Mouse (Mus musculus): Measurements from ENCODE around the gene Cpb2. TPM values are rescaled to one million over a fixed set of nuclear protein-coding genes. Genes with fewer than 3 reads are reported as not detected.
A peak's percentile ranks its signal among the peaks of the same experiment; 100 is the strongest.

The Cpb2 gene
- polyA plus RNA-seq, 1 experiment from 2014 or later = 1.6 TPM

DNA sequence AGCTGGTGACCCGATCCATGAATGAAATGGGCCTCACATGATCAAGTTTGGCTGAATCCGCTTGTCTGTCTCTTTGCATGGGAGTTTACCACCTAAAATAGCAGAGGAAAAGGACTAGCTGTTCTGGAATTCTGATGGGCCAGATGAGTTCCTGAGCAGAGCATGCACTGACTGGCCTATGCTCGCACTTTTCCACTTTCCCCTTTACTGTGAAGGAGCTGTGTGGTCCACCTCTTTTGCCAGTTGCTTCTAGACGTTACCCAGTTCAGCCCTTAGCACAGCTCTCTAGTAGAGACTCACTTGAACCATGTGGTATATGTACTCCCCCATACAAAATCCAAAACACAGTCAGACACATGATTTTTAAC is 5.5 kb upstream of the Cpb2 start:
- WGBS = 91% methylated on average over 4 of the region's 4 CpGs
- H3K27ac ChIP-seq (ENCODE audit: low read depth, low read length) = no peak overlapping the region

DNA sequence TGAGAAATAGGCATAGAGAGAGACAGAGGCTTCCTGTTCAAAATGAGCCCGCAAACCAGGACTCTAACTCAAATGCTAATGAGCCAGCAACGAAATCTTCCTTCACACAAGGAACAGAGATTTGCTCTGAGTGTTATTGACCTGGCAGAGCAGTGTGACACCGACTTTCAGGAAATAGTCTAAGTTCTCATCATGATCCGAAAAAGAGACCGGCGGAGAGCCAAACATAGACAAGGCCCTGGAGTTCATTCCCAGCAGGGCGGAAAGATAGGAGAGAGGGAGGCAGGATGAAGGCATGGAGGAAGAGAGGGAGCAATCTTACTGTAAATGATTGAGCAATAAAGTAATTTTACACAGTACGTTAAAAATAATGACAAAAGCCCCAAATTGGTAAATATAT is 5.0 kb upstream of the Cpb2 start:
- no peak for ATAC-seq
- 81% methylated on average over 8 of the region's 8 CpGs for WGBS
- H3K36me3 ChIP-seq (ENCODE audit: control insufficient read depth, insufficient read depth) = no peaks in the 10 kb centered on the region
- H3K4me2 ChIP-seq (replicated peaks; ENCODE audit: low read depth) = no peak overlapping the region
- H3K27me3 ChIP-seq (replicated peaks; ENCODE audit: control insufficient read depth, insufficient read depth, low read length) = no peaks in the 10 kb centered on the region
- no peak overlapping the region for H3K9ac ChIP-seq (ENCODE audit: low read depth, low read length)
- no peak overlapping the region for H3K27ac ChIP-seq (ENCODE audit: low read depth, low read length)
- H3K9me3 ChIP-seq (ENCODE audit: control insufficient read depth) = no peaks in the 10 kb centered on the region
- H3K4me1 ChIP-seq (replicated peaks; ENCODE audit: control insufficient read depth, insufficient read depth, low read length) = no peaks in the 10 kb centered on the region
- TF ChIP-seq CTCF (IDR thresholded peaks at IDR 0.05; ENCODE audit: low read depth) = no peak
- no peak overlapping the region for H3K4me3 ChIP-seq (ENCODE audit: low read depth, low read length)

More for the DNA sequence above, 5.5 kb upstream of the Cpb2 start:
- no peak overlapping the region for H3K4me3 ChIP-seq (ENCODE audit: low read depth, low read length)
- H3K9ac ChIP-seq (ENCODE audit: low read depth, low read length) = no peak overlapping the region
- no peak overlapping the region for H3K4me2 ChIP-seq (replicated peaks; ENCODE audit: low read depth)
- no peaks in the 10 kb centered on the region for H3K27me3 ChIP-seq (replicated peaks; ENCODE audit: control insufficient read depth, insufficient read depth, low read length)
- H3K36me3 ChIP-seq (ENCODE audit: control insufficient read depth, insufficient read depth) = no peaks in the 10 kb centered on the region
- H3K9me3 ChIP-seq (ENCODE audit: control insufficient read depth) = no peaks in the 10 kb centered on the region
- ATAC-seq = no peak
- TF ChIP-seq CTCF (IDR thresholded peaks at IDR 0.05; ENCODE audit: low read depth) = no peak
- no peaks in the 10 kb centered on the region for H3K4me1 ChIP-seq (replicated peaks; ENCODE audit: control insufficient read depth, insufficient read depth, low read length)

DNA sequence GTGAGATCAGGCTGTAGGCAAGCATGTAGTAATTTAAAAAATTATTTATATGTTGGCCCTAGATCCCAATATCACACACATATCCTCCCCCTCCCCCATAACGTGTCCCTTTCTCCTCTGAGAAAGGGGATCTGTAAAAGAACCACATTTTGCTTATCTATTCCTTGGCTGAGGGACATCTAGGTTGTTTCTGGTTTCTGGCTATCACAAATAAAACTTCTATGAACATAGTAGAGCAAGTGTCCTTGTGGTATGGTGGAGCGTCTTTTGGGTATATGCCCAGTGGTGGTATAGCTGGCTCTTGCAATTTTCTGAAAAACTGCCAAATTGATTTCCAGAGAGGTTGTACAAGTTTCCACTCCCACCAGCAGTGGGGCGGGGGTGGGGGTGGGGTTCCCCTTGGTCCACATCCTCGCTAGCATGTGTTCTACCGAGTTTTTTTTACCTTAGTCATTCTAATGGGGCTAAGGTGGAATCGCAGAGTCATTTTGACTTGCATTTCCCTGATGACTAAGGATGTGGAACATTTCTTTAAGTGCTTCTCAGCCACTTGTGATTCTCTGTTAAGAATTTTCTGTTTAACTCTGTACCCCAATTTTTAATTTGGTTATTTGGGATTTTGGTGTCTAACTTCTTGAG is 3.9 kb upstream of the Cpb2 start:
- Histone ChIP-seq H3K36me3 (ENCODE audit: control insufficient read depth, insufficient read depth) (no peaks in the 10 kb centered on the region), H3K4me3 (ENCODE audit: low read depth, low read length) (no peak overlapping the region), H3K27ac (ENCODE audit: low read depth, low read length) (no peak overlapping the region), H3K9me3 (ENCODE audit: control insufficient read depth) (no peaks in the 10 kb centered on the region), H3K27me3 (replicated peaks; ENCODE audit: control insufficient read depth, insufficient read depth, low read length) (no peaks in the 10 kb centered on the region), H3K4me1 (replicated peaks; ENCODE audit: control insufficient read depth, insufficient read depth, low read length) (no peaks in the 10 kb centered on the region), H3K9ac (ENCODE audit: low read depth, low read length) (no peak overlapping the region), H3K4me2 (replicated peaks; ENCODE audit: low read depth) (no peak overlapping the region)
- 81% methylated on average over 6 of the region's 6 CpGs for WGBS
- no peak for ATAC-seq
- TF ChIP-seq CTCF (IDR thresholded peaks at IDR 0.05; ENCODE audit: low read depth) = no peak

DNA sequence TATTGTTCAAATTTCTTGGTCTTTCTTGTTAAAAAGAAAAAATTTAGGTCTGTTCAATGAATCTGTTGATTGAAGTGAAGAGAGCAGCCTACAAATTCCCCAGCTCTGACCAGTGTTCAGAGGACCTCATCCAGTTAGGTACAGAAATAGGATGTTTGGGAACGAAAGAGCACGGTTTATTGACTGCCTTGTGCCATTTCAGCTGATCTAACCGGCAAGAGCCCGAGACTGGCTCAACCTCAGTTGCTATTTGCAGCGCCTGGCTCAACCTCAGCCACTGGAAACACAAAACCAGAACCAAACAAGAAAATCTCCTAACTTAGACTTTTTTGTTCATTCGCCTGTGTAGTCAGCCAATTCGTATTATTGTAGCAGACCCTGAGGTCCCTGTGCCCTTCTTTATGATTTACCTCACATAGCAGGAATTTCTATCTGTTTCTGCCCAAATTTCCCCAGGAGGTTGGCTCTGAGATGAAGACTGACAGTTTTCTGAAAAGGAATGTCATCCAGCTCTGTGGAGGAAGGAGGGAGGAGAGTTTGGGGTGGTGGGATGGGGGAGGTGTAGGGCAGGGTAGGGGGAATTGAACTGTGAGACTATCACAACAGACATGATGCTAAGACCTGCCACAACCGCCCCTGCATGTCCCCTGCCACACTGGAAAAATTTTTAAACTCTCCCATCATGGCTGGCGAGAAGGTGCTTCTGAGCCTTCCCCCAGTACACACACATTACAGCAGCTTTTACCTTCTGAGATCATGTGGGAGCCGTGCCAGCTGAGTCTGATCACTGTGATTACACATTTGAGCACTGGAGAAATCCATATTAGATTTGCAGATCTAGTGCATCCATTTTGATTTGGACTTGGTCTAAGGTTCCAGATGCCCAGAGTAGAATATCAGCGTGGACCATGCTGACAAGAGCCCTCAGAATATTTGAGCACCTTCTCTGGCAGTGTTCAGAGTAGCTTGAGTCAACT is 4.2 kb downstream of the Cpb2 start:
- 80% methylated on average over 11 of the region's 11 CpGs for WGBS

DNA sequence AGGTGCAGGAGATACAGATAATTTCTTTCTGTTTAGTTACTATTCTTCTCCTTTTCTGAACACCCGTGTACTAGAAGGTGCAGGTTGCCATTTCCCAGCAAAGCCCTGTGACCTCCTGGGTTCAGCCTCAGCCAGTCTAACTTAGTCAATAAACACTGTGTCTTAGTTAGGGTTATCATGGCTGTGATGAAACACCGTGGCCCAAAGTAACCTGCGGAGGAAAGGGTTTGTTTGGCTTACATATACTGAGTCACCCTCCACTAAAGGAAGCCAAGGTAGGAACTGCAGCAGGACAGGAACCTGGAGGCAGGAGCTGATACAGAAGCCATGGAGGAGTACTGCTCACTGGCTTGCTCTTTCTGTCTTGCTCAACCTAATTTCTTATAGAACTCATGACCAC is 8.3 kb downstream of the Cpb2 start:
- Histone ChIP-seq H3K9me3 (ENCODE audit: control insufficient read depth) (no peaks in the 10 kb centered on the region), H3K27ac (ENCODE audit: low read depth, low read length) (no peak overlapping the region), H3K4me3 (ENCODE audit: low read depth, low read length) (no peak overlapping the region), H3K27me3 (replicated peaks; ENCODE audit: control insufficient read depth, insufficient read depth, low read length) (no peaks in the 10 kb centered on the region), H3K4me2 (replicated peaks; ENCODE audit: low read depth) (no peak overlapping the region), H3K4me1 (replicated peaks; ENCODE audit: control insufficient read depth, insufficient read depth, low read length) (no peaks in the 10 kb centered on the region), H3K9ac (ENCODE audit: low read depth, low read length) (no peak overlapping the region), H3K36me3 (ENCODE audit: control insufficient read depth, insufficient read depth) (no peaks in the 10 kb centered on the region)
- 75% methylated on average over 3 of the region's 3 CpGs for WGBS
- TF ChIP-seq CTCF (IDR thresholded peaks at IDR 0.05; ENCODE audit: low read depth) = no peak
- no peak for ATAC-seq

More for the DNA sequence above, 4.2 kb downstream of the Cpb2 start:
- Histone ChIP-seq H3K4me1 (replicated peaks; ENCODE audit: control insufficient read depth, insufficient read depth, low read length) (no peaks in the 10 kb centered on the region), H3K4me3 (ENCODE audit: low read depth, low read length) (no peak overlapping the region), H3K27me3 (replicated peaks; ENCODE audit: control insufficient read depth, insufficient read depth, low read length) (no peaks in the 10 kb centered on the region), H3K9me3 (ENCODE audit: control insufficient read depth) (no peaks in the 10 kb centered on the region), H3K4me2 (replicated peaks; ENCODE audit: low read depth) (no peak overlapping the region), H3K36me3 (ENCODE audit: control insufficient read depth, insufficient read depth) (no peaks in the 10 kb centered on the region), H3K9ac (ENCODE audit: low read depth, low read length) (no peak overlapping the region), H3K27ac (ENCODE audit: low read depth, low read length) (no peak overlapping the region)
- ATAC-seq = no peak
- TF ChIP-seq CTCF (IDR thresholded peaks at IDR 0.05; ENCODE audit: low read depth) = no peak

DNA sequence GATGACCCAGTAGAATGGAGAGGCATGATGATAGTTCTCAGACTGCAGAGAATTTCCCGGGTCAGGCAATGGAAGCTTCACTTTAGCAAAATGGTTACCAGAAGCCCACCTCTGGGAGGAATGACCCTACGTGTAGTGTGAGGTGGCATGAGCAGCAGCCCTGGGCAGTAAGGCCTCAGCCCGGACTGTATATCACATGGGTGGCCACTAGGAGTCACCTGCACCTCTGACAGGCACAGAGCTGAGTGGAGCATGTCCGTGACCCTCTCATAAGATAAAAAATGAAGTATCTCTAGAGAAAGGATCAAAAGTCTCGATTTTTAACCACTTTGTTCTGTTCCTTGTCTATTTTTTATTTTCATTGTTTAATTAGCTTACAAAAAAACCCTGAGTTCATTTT is 14.4 kb downstream of the Cpb2 start:
- 53% methylated on average over 5 of the region's 5 CpGs for WGBS
- Histone ChIP-seq H3K27me3 (replicated peaks; ENCODE audit: control insufficient read depth, insufficient read depth, low read length) (no peaks in the 10 kb centered on the region), H3K4me3 (ENCODE audit: low read depth, low read length) (no peak overlapping the region), H3K4me1 (replicated peaks; ENCODE audit: control insufficient read depth, insufficient read depth, low read length) (no peaks in the 10 kb centered on the region), H3K4me2 (replicated peaks; ENCODE audit: low read depth) (no peak overlapping the region), H3K9ac (ENCODE audit: low read depth, low read length) (no peak overlapping the region), H3K27ac (ENCODE audit: low read depth, low read length) (no peak overlapping the region), H3K36me3 (ENCODE audit: control insufficient read depth, insufficient read depth) (no peaks in the 10 kb centered on the region), H3K9me3 (ENCODE audit: control insufficient read depth) (no peaks in the 10 kb centered on the region)
- no peak for ATAC-seq
- peak; percentile 66 for TF ChIP-seq CTCF (IDR thresholded peaks at IDR 0.05; ENCODE audit: low read depth)

Measured in intestine, postnatal 0 days (tissue).